ENCODE assay signal across 8 mouse cellular contexts in the genomic region with DNA sequence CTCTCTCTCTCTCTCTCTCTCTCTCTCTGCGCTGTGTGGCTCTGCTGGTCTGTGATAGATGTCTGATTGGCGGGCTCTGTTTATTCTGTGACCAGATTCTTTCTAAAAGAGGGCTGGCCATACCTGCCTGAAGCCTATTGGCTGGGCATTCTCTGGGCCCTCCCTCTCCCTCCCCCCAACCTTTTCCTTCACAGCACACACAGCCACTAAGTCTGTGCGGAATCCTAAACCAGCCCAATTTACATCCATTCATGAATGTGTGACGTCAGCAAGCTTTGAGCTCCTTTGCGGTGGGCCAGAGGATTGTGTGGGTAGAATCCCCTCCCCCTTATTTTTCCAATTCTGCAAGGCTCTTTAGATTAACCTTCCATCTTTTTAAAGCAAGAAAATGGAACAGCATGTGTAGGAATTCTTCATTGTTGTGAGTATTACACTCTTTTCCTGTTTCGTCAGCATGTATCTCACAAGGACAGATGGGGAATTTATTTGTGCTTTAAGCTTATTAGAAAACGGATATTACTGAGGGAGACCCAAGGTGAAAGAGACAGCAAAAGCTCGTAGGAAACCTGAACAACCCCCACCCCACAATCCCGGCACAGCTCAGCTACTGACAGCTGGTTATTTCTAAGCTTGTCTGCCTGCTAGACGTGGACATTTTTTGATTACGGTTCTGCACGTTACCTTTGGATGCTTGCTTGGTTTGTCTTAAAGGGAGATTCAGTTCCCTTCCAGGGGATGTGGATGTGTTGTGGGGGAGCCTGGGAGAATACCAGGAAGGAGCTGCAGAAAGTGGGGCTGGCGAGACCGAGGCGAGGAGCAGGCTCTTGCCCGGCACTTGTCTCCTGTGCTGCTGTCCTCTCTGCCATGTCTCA. TPM values are rescaled to one million over a fixed set of nuclear protein-coding genes. Genes with fewer than 3 reads are reported as not detected.
A peak's percentile ranks its signal among the peaks of the same experiment; 100 is the strongest.
DNase-seq lines count a peak whose midpoint lies in the region; ATAC-seq lines count a peak whose summit lies in the region.

No protein-coding gene starts in this region.

- H3K27ac ChIP-seq in limb, embryonic 12.5 days: peak overlapping the region; percentile 69
- H3K27ac ChIP-seq in midbrain, embryonic 16.5 days (ENCODE audit: low read length): peak overlapping the region; percentile 95

- peak overlapping the region; percentile 50 for H3K4me3 ChIP-seq in limb, embryonic 12.5 days (replicated peaks)
- H3K4me3 ChIP-seq in midbrain, embryonic 16.5 days (ENCODE audit: low read depth, low read length): peak overlapping the region; percentile 50

- no peaks in the 10 kb centered on the region for H3K36me3 ChIP-seq in limb, embryonic 12.5 days
- no peaks in the 10 kb centered on the region for H3K36me3 ChIP-seq in midbrain, embryonic 16.5 days (ENCODE audit: control insufficient read depth, insufficient read depth, low read length)

- peak; percentile 77 for ATAC-seq in activated CD4-positive, CD25-positive, alpha-beta regulatory T cell, adult 4 months
- ATAC-seq in limb, embryonic 12.5 days (ENCODE audit: insufficient number of reproducible peaks, insufficient read depth, low FRiP score, low TSS enrichment, low read depth): peak; percentile 100
- peak; percentile 100 for ATAC-seq in midbrain, embryonic 16.5 days

- peak overlapping the region; percentile 58 for H3K9ac ChIP-seq in limb, embryonic 12.5 days (replicated peaks)
- peak overlapping the region; percentile 72 for H3K9ac ChIP-seq in midbrain, embryonic 16.5 days (ENCODE audit: low read depth, low read length)

- H3K4me1 ChIP-seq in limb, embryonic 12.5 days (replicated peaks): no peaks in the 10 kb centered on the region
- H3K4me1 ChIP-seq in midbrain, embryonic 16.5 days (ENCODE audit: control insufficient read depth, insufficient read depth, low read length): peaks cover 7% of the 10 kb centered on the region

- no peaks in the 10 kb centered on the region for H3K9me3 ChIP-seq in limb, embryonic 12.5 days
- H3K9me3 ChIP-seq in midbrain, embryonic 16.5 days (replicated peaks; ENCODE audit: control insufficient read depth, low read length, poor library complexity, severe bottlenecking): no peaks in the 10 kb centered on the region

- no peaks in the 10 kb centered on the region for H3K27me3 ChIP-seq in limb, embryonic 12.5 days
- H3K27me3 ChIP-seq in midbrain, embryonic 16.5 days (ENCODE audit: control insufficient read depth, insufficient read depth, low read depth, low read length): no peaks in the 10 kb centered on the region

- H3K4me2 ChIP-seq in limb, embryonic 12.5 days: peak overlapping the region; percentile 60
- peak overlapping the region; percentile 59 for H3K4me2 ChIP-seq in midbrain, embryonic 16.5 days (ENCODE audit: low read length)

- DNase-seq in 3T3-L1 (ENCODE audit: low read depth, low spot score): peak; percentile 91
- peak; percentile 96 for DNase-seq in embryo, embryonic 10 days (ENCODE audit: low spot score)
- peak; percentile 48 to 56 for DNase-seq in heart, adult 18-20 months
- DNase-seq in kidney, adult 11 months: peak; percentile 74
- DNase-seq in thymus, postnatal 10 days (ENCODE audit: low spot score in 2 of 2): peak; percentile 24 to 29

- 0% methylated on average over 16 of the region's 16 CpGs for WGBS in limb, embryonic 12.5 days
- under 1% methylated on average over 16 of the region's 16 CpGs for WGBS in midbrain, embryonic 16.5 days

RNA-seq across cellular contexts. Expression of a gene that starts 51.9 kb away (rescaled TPM):
- under 1 TPM; 0.19 to 0.36 TPM for polyA plus RNA-seq in activated CD4-positive, CD25-positive, alpha-beta regulatory T cell, adult 4 months (2017; shearing (Covaris generic))
- total RNA-seq in heart, adult 18-20 months (2021): under 1 TPM; 0.77 to 0.87 TPM
- 1.1 and 1.2 TPM in 2 replicates for polyA plus RNA-seq in limb, embryonic 12.5 days (2016; fragmentation: Nextera tagmentation; extraction: Ambion mirVana)
- polyA plus RNA-seq in midbrain, embryonic 16.5 days (2015; fragmentation: Nextera tagmentation; extraction: Ambion mirVana): 6.4 TPM in 2 replicates

RNA-seq across cellular contexts. Expression of a gene that starts 58.4 kb away (rescaled TPM):
- polyA plus RNA-seq in activated CD4-positive, CD25-positive, alpha-beta regulatory T cell, adult 4 months (2017; shearing (Covaris generic)): 1 to 10 TPM; 5.0 to 6.4 TPM
- 10 to 100 TPM; 12.2 to 19.0 TPM for total RNA-seq in heart, adult 18-20 months (2021)
- polyA plus RNA-seq in limb, embryonic 12.5 days (2016; fragmentation: Nextera tagmentation; extraction: Ambion mirVana): 2.4 and 2.6 TPM in 2 replicates
- polyA plus RNA-seq in midbrain, embryonic 16.5 days (2015; fragmentation: Nextera tagmentation; extraction: Ambion mirVana): 1.8 and 1.9 TPM in 2 replicates

Comparison
In these comparisons a context has a peak if more than half of its experiments do, and no peak if none do; other contexts are left out.
1. Peak in every context shown above with its lines: DNase-seq, ATAC-seq, H3K4me3 ChIP-seq and H3K27ac ChIP-seq.
2. DNase-seq: peak in every context shown above with its lines; median percentile 96 in embryo, embryonic 10 days; 91 in 3T3-L1; 74 in kidney, adult 11 months; 52 in heart, adult 18-20 months; 26 in thymus, postnatal 10 days.